16 mouse cellular contexts compared by ENCODE assay signal in genomic region chr2:92807404-92807803, GRCm38 (mm10).
DNase-seq lines count a peak whose midpoint lies in the region; ATAC-seq and TF ChIP-seq lines count a peak whose summit lies in the region.
"Had no signal": no experiment of that assay in that cellular context is flagged by ENCODE, and none has a peak within 500 bp of the region (broad histone marks: within the 10 kb centered on the region; RNA-seq: fewer than 3 reads in every experiment).

No protein-coding gene starts in this region.

- no peaks in the 10 kb centered on the region for H3K9me3 ChIP-seq in forebrain, postnatal 0 days (ENCODE audit: low read length)
- no peaks in the 10 kb centered on the region for H3K9me3 ChIP-seq in intestine, embryonic 16.5 days (ENCODE audit: control insufficient read depth, low read length)
- H3K9me3 ChIP-seq: limb, embryonic 15.5 days had no signal

- H3K4me3 ChIP-seq in left cerebral cortex, adult 2 months, result no peak overlapping the region
- H3K4me3 ChIP-seq in forebrain, postnatal 0 days (ENCODE audit: low read depth, low read length), result no peak overlapping the region
- no peak overlapping the region for H3K4me3 ChIP-seq in intestine, embryonic 16.5 days (ENCODE audit: low read length)
- H3K4me3 ChIP-seq: heart, embryonic 13.5 days; limb, embryonic 15.5 days had no signal

- H3K27me3 ChIP-seq in forebrain, postnatal 0 days (ENCODE audit: insufficient read depth, low read length), result no peaks in the 10 kb centered on the region
- H3K27me3 ChIP-seq in intestine, embryonic 16.5 days (replicated peaks; ENCODE audit: control insufficient read depth, insufficient read depth, low read length), result no peaks in the 10 kb centered on the region
- H3K27me3 ChIP-seq: limb, embryonic 15.5 days had no signal

- no peak for DNase-seq in left cerebral cortex, adult 2 months (ENCODE audit: extremely low spot score in 1 of 2, low spot score in 2 of 2)
- no peak for DNase-seq in left cerebral cortex, postnatal 14 days (ENCODE audit: low spot score in 2 of 2)
- DNase-seq in forebrain, postnatal 0 days, result no peak
- peak; percentile 48 for DNase-seq in mesoderm, embryonic 11.5 days (ENCODE audit: low read depth, low spot score)
- DNase-seq in thymus, postnatal 25 days, result peak; percentile 6
- no peak for DNase-seq in urinary bladder, postnatal 36 days (ENCODE audit: low spot score in 2 of 2)
- no peak for DNase-seq in natural killer cell, adult 2 months (ENCODE audit: low spot score in 2 of 2)
- DNase-seq: adrenal gland, postnatal 14 days; cerebellum, adult 2 months; right cerebral cortex, postnatal 4 days had no signal

- H3K36me3 ChIP-seq in forebrain, postnatal 0 days (ENCODE audit: insufficient read depth), result no peaks in the 10 kb centered on the region
- no peaks in the 10 kb centered on the region for H3K36me3 ChIP-seq in intestine, embryonic 16.5 days (ENCODE audit: control insufficient read depth, insufficient read depth, low read length)
- H3K36me3 ChIP-seq: heart, embryonic 13.5 days; limb, embryonic 15.5 days had no signal

- ATAC-seq in forebrain, postnatal 0 days, result no peak; the same call in 1 of the 2 replicates
- no peak for ATAC-seq in intestine, embryonic 16.5 days
- ATAC-seq: intestine, postnatal 0 days; lung, postnatal 0 days; Patski had no signal

- no peak for TF ChIP-seq CTCF in left cerebral cortex, adult 2 months (IDR thresholded peaks at IDR 0.05)
- TF ChIP-seq CTCF in forebrain, postnatal 0 days (IDR thresholded peaks at IDR 0.05; ENCODE audit: low read depth), result no peak

- no peak overlapping the region for H3K9ac ChIP-seq in forebrain, postnatal 0 days
- H3K9ac ChIP-seq in intestine, embryonic 16.5 days (ENCODE audit: low read depth, low read length), result no peak overlapping the region
- H3K9ac ChIP-seq: heart, embryonic 13.5 days; limb, embryonic 15.5 days had no signal

- H3K27ac ChIP-seq in left cerebral cortex, adult 2 months, result peak overlapping the region; percentile 55
- H3K27ac ChIP-seq in forebrain, postnatal 0 days (ENCODE audit: low read depth, low read length), result peak overlapping the region; percentile 51
- no peak overlapping the region for H3K27ac ChIP-seq in intestine, embryonic 16.5 days (ENCODE audit: low read length)
- H3K27ac ChIP-seq: heart, embryonic 13.5 days; limb, embryonic 15.5 days had no signal

- peaks cover 21% of the 10 kb centered on the region for H3K4me1 ChIP-seq in forebrain, postnatal 0 days (ENCODE audit: insufficient read depth)
- peaks cover 6% of the 10 kb centered on the region for H3K4me1 ChIP-seq in intestine, embryonic 16.5 days (ENCODE audit: control insufficient read depth, insufficient read depth, low read length)

- no peak overlapping the region for H3K4me2 ChIP-seq in forebrain, postnatal 0 days (ENCODE audit: low read depth)
- H3K4me2 ChIP-seq in intestine, embryonic 16.5 days (ENCODE audit: low read depth, low read length), result no peak overlapping the region
- H3K4me2 ChIP-seq: heart, embryonic 13.5 days; limb, embryonic 15.5 days had no signal

- intact Hi-C loops in left cerebral cortex, adult 2 months (cut with DNase I), result no loop called here
- intact Hi-C loops in left cerebral cortex, postnatal 14 days (cut with DNase I), result no loop called here

- WGBS in forebrain, postnatal 0 days, result 8% methylated on average over 8 of the region's 8 CpGs
- WGBS in intestine, embryonic 16.5 days, result 16% methylated on average over 8 of the region's 8 CpGs

Comparison
In these comparisons a context has a peak if more than half of its experiments do, and no peak if none do; other contexts are left out.
1. DNase-seq: peak in mesoderm, embryonic 11.5 days (single experiment) and thymus, postnatal 25 days (single experiment); none in left cerebral cortex, adult 2 months (0 of 2), left cerebral cortex, postnatal 14 days (0 of 2), forebrain, postnatal 0 days (single experiment), urinary bladder, postnatal 36 days (0 of 2) and natural killer cell, adult 2 months (0 of 2).